Mouse (Mus musculus) midbrain, embryonic 16.5 days (tissue): ENCODE data around the gene Kcng4. TPM values are rescaled to one million over a fixed set of nuclear protein-coding genes. Genes with fewer than 3 reads are reported as not detected.

Experiments
- ATAC-seq: fragments of 200-750 bp; cut with Nextera tagmentation; 2 replicates; pipeline ENCODE4 v1.8.0; 2017; ENCODE audit warnings: moderate TSS enrichment
- H3K27ac ChIP-seq: fragments of 300-500 bp; sonication (generic); 2 replicates; pipeline ENCODE4 v1.5.1; 2014; ENCODE audit warnings: mild to moderate bottlenecking, low read length, mixed read lengths
- H3K27me3 ChIP-seq: fragments of 300-500 bp; sonication (generic); 2 replicates; pipeline ENCODE4 v1.6.1; 2014; ENCODE audit warnings: low read depth, low read length, mixed read lengths; ENCODE audit not compliant: control insufficient read depth, insufficient read depth
- H3K36me3 ChIP-seq: fragments of 300-500 bp; sonication (generic); 2 replicates; pipeline ENCODE4 v1.6.1; 2014; ENCODE audit warnings: mild to moderate bottlenecking, low read length, moderate library complexity, mixed read lengths; ENCODE audit not compliant: control insufficient read depth, insufficient read depth
- H3K4me1 ChIP-seq: fragments of 300-500 bp; sonication (generic); 2 replicates; pipeline ENCODE4 v1.6.1; 2014; ENCODE audit warnings: mild to moderate bottlenecking, low read length, mixed read lengths; ENCODE audit not compliant: control insufficient read depth, insufficient read depth
- H3K4me2 ChIP-seq: fragments of 300-500 bp; sonication (generic); 2 replicates; pipeline ENCODE4 v1.6.1; 2014; ENCODE audit warnings: mild to moderate bottlenecking, low read length, mixed read lengths
- H3K4me3 ChIP-seq: fragments of 300-500 bp; sonication (generic); 2 replicates; pipeline ENCODE4 v1.5.1; 2014; ENCODE audit warnings: low read depth, mild to moderate bottlenecking, low read length, moderate library complexity, mixed read lengths
- H3K9ac ChIP-seq: fragments of 300-500 bp; sonication (generic); 2 replicates; pipeline ENCODE4 v1.6.1; 2014; ENCODE audit warnings: low read depth, low read length, mixed read lengths
- H3K9me3 ChIP-seq: fragments of 300-500 bp; sonication (generic); replicated peaks from 2 replicates; pipeline ENCODE4 v1.6.1; 2014; ENCODE audit warnings: mild to moderate bottlenecking, low read length, mixed read lengths; ENCODE audit not compliant: control insufficient read depth, poor library complexity, severe bottlenecking
- WGBS: fragments of 180-500 bp; shearing (Covaris S2); extraction: QIAGEN DNeasy Blood & Tissue Kit; methylation state at CpG from one replicate; pipeline ENCODE4 v1.1.7; 2014; 5-methylcytosine and 5-hydroxymethylcytosine counted together
- polyA plus RNA-seq: library from polyadenylated mRNA; unstranded; fragments of >200 nt; fragmentation: Nextera tagmentation; extraction: Ambion mirVana; gene quantifications from 2 replicates; pipeline ENCODE4 v1.2.1, GENCODE M21; 2015

Gene Kcng4
- polyA plus RNA-seq, 1 experiment from 2014 or later: 0.26 TPM

DNA sequence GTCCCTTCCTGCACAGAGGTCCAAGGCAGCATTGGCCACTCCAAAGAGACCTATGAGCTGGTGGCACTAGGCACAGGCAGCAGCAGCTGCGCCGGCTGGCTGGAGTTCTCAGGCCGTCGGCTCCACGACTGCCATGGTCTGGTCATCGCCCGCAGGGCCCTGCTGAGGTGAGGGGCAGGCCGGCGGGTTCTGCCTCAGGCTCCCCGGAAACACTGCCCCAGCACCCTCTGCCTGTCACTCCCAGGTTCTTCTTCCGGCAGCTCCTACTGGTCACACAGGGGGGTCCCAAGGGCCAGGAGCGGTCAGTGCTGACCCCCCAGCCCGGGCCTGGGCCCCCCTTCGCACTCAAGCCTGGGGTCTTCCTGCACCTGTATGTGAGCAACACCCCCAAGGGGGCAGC lies 20.4 kb downstream of the Kcng4 start:
- H3K36me3 ChIP-seq: no peaks in the 10 kb centered on the region
- H3K4me1 ChIP-seq: no peaks in the 10 kb centered on the region
- no peak for ATAC-seq
- H3K27me3 ChIP-seq: no peaks in the 10 kb centered on the region
- H3K9me3 ChIP-seq: no peaks in the 10 kb centered on the region
- no peak overlapping the region for H3K27ac ChIP-seq
- H3K9ac ChIP-seq: no peak overlapping the region
- no peak overlapping the region for H3K4me3 ChIP-seq
- 75% methylated on average over 14 of the region's 14 CpGs for WGBS
- H3K4me2 ChIP-seq: no peak overlapping the region

DNA sequence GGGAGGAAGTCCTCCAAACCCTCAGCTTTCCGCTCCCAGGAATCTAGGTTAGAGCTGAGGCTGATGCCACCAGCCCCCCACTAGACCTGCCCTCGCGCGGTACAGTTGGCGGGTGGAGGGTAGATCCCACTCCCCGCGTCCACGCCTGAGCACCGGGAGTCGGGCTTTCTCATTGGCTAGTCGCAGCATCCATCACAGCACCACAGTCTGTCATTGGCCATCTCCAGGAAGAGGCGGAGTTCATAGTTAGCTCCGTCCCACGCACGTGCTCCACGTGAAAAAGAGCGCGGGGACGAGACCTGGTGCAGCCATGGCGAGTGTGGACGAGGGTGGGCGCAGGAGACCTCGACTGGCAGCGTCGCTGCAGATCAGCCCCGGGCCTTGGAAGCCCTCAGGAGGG lies 23.0 kb downstream of the Kcng4 start, which contains the start of gene Adad2:
Adad2 (plus strand) TSS at position 277 of the 400 bp plus-strand sequence.
- Histone ChIP-seq H3K4me2 (no peak within 1 kb of the TSS), H3K36me3 (no peaks in the 10 kb centered on the region), H3K27me3 (no peaks in the 10 kb centered on the region), H3K4me3 (no peak within 1 kb of the TSS), H3K27ac (no peak within 1 kb of the TSS), H3K9me3 (no peaks in the 10 kb centered on the region), H3K4me1 (no peaks in the 10 kb centered on the region), H3K9ac (no peak within 1 kb of the TSS)
- WGBS: 87% methylated on average over 26 of the region's 26 CpGs
- no peak for ATAC-seq

DNA sequence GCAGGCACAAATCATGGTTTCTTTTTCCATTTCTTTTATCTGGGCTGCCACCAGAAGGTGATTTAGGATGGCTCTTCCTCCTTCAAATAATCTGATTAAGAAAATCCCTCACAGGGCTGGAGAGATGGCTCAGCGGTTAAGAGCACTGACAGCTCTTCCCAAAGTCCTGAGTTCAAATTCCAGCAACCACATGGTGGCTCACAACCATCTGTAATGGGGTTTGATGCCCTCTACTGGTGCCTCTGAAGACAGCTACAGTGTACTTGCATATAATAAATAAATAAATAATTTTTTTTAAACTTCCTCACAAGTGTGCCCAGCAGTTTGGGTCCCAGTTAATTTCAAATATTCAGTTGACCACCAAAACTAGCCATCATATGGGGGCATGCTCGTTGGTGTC lies 29.3 kb downstream of the Kcng4 start:
- Histone ChIP-seq H3K9me3 (no peaks in the 10 kb centered on the region), H3K36me3 (peaks cover 4% of the 10 kb centered on the region; the same call in 1 of the 2 replicates), H3K27me3 (no peaks in the 10 kb centered on the region), H3K4me2 (no peak overlapping the region), H3K9ac (no peak overlapping the region), H3K4me1 (peaks cover 9% of the 10 kb centered on the region), H3K4me3 (no peak overlapping the region), H3K27ac (no peak overlapping the region)
- WGBS: 86% methylated on average over 2 of the region's 2 CpGs
- ATAC-seq: no peak

DNA sequence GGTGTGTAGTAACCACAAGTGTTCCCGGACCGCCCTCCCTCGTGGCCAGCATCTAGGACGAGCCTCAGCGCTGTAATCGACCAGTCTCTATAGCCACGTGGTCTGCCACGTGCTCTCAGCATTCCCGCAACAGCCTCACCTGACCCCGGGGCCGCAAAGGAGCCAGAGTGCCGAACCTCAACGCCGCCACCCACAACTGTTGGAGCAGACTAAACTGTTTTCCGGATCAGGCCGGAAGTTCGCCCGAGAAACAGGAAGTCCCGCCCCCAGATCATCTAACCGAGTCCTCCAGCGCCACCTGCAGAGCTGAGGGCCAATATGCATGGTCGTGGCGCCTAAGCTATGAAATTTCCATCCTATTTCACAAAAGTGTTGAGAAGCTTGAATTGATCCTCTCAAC lies 30.5 kb downstream of the Kcng4 start, which contains the start of gene Taf1c:
Taf1c (minus strand) TSS at position 227 of the 400 bp plus-strand sequence.
- Histone ChIP-seq H3K4me1 (peaks cover 9% of the 10 kb centered on the region), H3K4me3 (peak within 1 kb of the TSS; percentile 66), H3K27ac (peak within 1 kb of the TSS; percentile 55; the same call in 1 of the 2 replicates), H3K9me3 (no peaks in the 10 kb centered on the region), H3K36me3 (peaks cover 7% of the 10 kb centered on the region), H3K27me3 (no peaks in the 10 kb centered on the region), H3K9ac (peak within 1 kb of the TSS; percentile 77), H3K4me2 (peak within 1 kb of the TSS; percentile 60)
- peak; percentile 85 for ATAC-seq
- 0% methylated on average over 23 of the region's 23 CpGs for WGBS

DNA sequence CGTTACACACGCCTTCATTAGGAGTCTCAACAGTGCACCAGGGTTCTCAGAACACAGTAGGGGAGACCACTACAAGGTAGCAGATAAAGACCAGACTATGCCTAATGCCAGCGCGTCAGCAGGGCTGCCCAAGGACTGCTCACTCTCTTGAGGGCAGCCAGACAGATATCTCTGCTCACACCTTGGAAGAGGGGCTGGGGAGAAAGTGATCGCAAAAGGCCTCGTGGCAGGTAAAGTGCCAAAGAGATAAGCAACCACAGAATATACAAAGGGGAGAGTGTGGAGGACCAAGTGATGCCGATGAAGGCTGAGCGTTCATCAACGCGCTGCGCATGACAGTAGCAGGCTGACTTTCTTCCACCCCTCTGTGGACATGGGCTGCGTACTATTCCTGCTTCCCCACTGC lies 31.1 kb downstream of the Kcng4 start:
- Histone ChIP-seq H3K4me3 (peak overlapping the region; percentile 66), H3K9ac (peak overlapping the region; percentile 77), H3K27ac (no peak overlapping the region), H3K4me2 (peak overlapping the region; percentile 60), H3K9me3 (no peaks in the 10 kb centered on the region), H3K27me3 (no peaks in the 10 kb centered on the region), H3K36me3 (peaks cover 7% of the 10 kb centered on the region), H3K4me1 (peaks cover 9% of the 10 kb centered on the region)
- WGBS: 56% methylated on average over 12 of the region's 12 CpGs
- peak; percentile 69 for ATAC-seq

DNA sequence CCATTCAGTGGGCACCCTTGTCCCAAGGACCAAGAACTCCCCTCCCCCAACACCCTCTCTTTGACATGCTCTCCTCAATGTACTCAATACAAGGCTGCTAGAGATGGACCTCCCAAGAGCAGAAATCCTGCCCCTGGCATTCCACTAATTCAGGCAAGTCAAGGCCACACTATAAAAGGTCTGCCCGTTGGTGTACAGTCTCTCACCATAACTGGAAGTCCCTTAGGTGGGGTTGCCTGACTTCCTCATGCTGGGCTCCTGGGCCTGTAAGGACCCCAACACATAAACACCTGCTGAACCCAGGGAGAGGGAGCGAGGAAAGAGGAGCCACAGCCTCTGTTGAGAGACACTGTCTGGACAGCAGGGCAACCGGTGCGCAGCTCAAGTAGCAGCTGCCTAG lies 31.7 kb downstream of the Kcng4 start:
- Histone ChIP-seq H3K4me1 (peaks cover 9% of the 10 kb centered on the region), H3K9me3 (no peaks in the 10 kb centered on the region), H3K36me3 (peaks cover 10% of the 10 kb centered on the region), H3K4me3 (no peak overlapping the region), H3K9ac (peak overlapping the region; percentile 77; the same call in 1 of the 2 replicates), H3K27me3 (no peaks in the 10 kb centered on the region), H3K4me2 (peak overlapping the region; percentile 60), H3K27ac (no peak overlapping the region)
- WGBS: 92% methylated on average over 4 of the region's 4 CpGs
- ATAC-seq: no peak

DNA sequence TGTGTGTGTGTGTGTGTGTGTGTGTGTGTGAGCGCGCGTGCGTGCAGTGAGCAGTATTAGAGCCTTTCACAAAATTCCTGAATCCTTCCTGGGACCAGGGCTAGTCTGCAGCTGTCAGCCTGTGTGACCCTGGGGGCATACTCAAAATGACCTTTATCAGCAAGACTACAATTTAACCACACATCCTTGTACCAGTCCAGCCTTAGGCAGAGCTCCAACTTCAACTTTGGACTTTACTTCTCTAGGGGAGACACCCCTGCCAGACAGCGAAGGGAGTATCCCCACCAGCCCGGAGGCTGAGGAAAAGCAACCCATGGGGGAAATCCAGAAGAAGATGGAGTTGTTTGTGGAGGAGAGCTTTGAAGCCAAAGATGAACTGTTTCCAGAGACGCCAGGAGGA lies 44.0 kb downstream of the Kcng4 start:
- H3K9ac ChIP-seq: no peak overlapping the region
- no peak overlapping the region for H3K27ac ChIP-seq
- no peaks in the 10 kb centered on the region for H3K4me1 ChIP-seq
- H3K4me2 ChIP-seq: no peak overlapping the region
- WGBS: 91% methylated on average over 7 of the region's 7 CpGs
- no peak overlapping the region for H3K4me3 ChIP-seq
- H3K9me3 ChIP-seq: no peaks in the 10 kb centered on the region
- no peaks in the 10 kb centered on the region for H3K27me3 ChIP-seq
- H3K36me3 ChIP-seq: no peaks in the 10 kb centered on the region
- ATAC-seq: no peak

DNA sequence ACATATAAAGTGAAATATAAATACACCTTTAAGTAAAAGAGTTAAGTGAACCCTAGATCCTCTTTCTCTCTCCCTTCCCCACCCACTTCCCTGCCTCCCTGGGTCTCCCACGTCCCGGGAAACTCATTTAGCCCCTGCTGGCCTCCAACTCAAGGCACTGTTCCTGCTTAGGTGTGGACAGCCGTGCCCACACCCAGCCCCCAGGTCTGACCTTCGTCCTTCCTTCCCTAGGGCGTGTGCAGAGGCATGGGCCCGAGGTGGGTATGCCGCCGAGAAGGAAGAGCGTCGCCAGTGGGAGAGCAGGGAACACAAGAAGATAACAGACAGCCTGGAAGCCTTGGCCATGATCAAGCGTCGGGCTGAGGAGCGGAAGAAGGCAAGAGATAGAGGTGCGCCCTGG lies 45.1 kb downstream of the Kcng4 start:
- Histone ChIP-seq H3K4me2 (no peak overlapping the region), H3K36me3 (no peaks in the 10 kb centered on the region), H3K9me3 (no peaks in the 10 kb centered on the region), H3K27me3 (no peaks in the 10 kb centered on the region), H3K4me3 (no peak overlapping the region), H3K4me1 (peaks cover 4% of the 10 kb centered on the region; the same call in 1 of the 2 replicates), H3K27ac (no peak overlapping the region), H3K9ac (no peak overlapping the region)
- 87% methylated on average over 14 of the region's 14 CpGs for WGBS
- no peak for ATAC-seq

DNA sequence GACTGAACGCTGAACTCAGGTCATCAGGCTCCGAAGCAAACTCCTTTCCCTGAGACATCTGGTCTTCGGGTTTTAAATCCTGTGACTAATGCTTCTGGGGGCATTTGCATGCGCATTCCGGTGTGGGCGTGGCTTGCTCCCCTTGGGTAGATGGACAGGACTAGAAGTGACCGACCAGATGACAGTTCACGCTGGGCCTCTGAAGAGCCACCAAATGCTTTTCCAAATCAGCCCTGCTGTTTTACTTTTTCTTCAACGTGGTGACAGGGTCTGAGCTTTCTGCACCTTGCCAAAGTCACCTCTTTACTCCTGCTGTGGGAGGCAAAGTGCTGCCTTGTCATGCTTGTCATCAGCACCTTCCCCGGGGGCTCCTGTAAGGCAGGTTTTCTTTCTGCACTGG lies 46.6 kb downstream of the Kcng4 start:
- peaks cover 4% of the 10 kb centered on the region; the same call in 1 of the 2 replicates for H3K4me1 ChIP-seq
- no peak overlapping the region for H3K9ac ChIP-seq
- H3K4me3 ChIP-seq: no peak overlapping the region
- H3K36me3 ChIP-seq: no peaks in the 10 kb centered on the region
- no peaks in the 10 kb centered on the region for H3K27me3 ChIP-seq
- H3K9me3 ChIP-seq: no peaks in the 10 kb centered on the region
- H3K27ac ChIP-seq: no peak overlapping the region
- no peak for ATAC-seq
- H3K4me2 ChIP-seq: no peak overlapping the region
- WGBS: 21% methylated on average over 10 of the region's 10 CpGs
